Mouse (Mus musculus) liver, embryonic 16.5 days (tissue): ENCODE results near the gene Nprl3. TPM values are rescaled to one million over a fixed set of nuclear protein-coding genes. Genes with fewer than 3 reads are reported as not detected.
A peak's percentile ranks its signal among the peaks of the same experiment; 100 is the strongest.

Experiments used
- ATAC-seq: fragments of 200-750 bp; cut with Nextera tagmentation; 2 replicates; pipeline ENCODE4 v1.8.0; 2017; ENCODE audit warnings: low read depth, mild to moderate bottlenecking, moderate number of reproducible peaks, moderate library complexity
- H3K27ac ChIP-seq: fragments of 300-500 bp; sonication (generic); 2 replicates; pipeline ENCODE4 v1.5.1; 2014; ENCODE audit warnings: mild to moderate bottlenecking, low read length
- H3K27me3 ChIP-seq: fragments of 300-500 bp; sonication (generic); 2 replicates; pipeline ENCODE4 v1.6.1; 2014; ENCODE audit warnings: low read depth, low read length, mixed read lengths; ENCODE audit not compliant: control insufficient read depth, insufficient read depth
- H3K36me3 ChIP-seq: fragments of 300-500 bp; sonication (generic); 2 replicates; pipeline ENCODE4 v1.6.1; 2014; ENCODE audit warnings: mild to moderate bottlenecking; ENCODE audit not compliant: control insufficient read depth, insufficient read depth
- H3K4me1 ChIP-seq: fragments of 300-500 bp; sonication (generic); 2 replicates; pipeline ENCODE4 v1.6.1; 2014; ENCODE audit warnings: low read depth, low read length, mixed read lengths; ENCODE audit not compliant: control insufficient read depth
- H3K4me2 ChIP-seq: fragments of 300-500 bp; sonication (generic); 2 replicates; pipeline ENCODE4 v1.6.1; 2014; ENCODE audit warnings: low read depth, low read length, mixed read lengths
- H3K4me3 ChIP-seq: fragments of 300-500 bp; sonication (generic); 2 replicates; pipeline ENCODE4 v1.5.1; 2014; ENCODE audit warnings: low read depth, mild to moderate bottlenecking, low read length
- H3K9ac ChIP-seq: fragments of 300-500 bp; sonication (generic); 2 replicates; pipeline ENCODE4 v1.6.1; 2014; ENCODE audit warnings: low read depth, low read length
- H3K9me3 ChIP-seq: fragments of 300-500 bp; sonication (generic); replicated peaks from 2 replicates; pipeline ENCODE4 v1.6.1; 2016; ENCODE audit warnings: low read length; ENCODE audit not compliant: control insufficient read depth
- WGBS: fragments of 180-500 bp; shearing (Covaris S2); extraction: QIAGEN DNeasy Blood & Tissue Kit; methylation state at CpG from one replicate; pipeline ENCODE4 v1.1.7; 2014; ENCODE audit not compliant: insufficient replicate concordance; 5-methylcytosine and 5-hydroxymethylcytosine counted together
- polyA plus RNA-seq: library from polyadenylated mRNA; unstranded; fragments of >200 nt; fragmentation: Nextera tagmentation; extraction: Ambion mirVana; gene quantifications from 2 replicates; pipeline ENCODE4 v1.2.1, GENCODE M21; 2015

Gene Nprl3
- polyA plus RNA-seq, 1 experiment from 2014 or later, result 30.8 TPM

- no peaks in the 10 kb centered on the region for H3K9me3 ChIP-seq
- H3K27ac ChIP-seq, result peak overlapping the region; percentile 51; the same call in 1 of the 2 replicates
- peaks cover 34% of the 10 kb centered on the region for H3K4me1 ChIP-seq
- peak overlapping the region; percentile 63 for H3K4me3 ChIP-seq
- peak; percentile 31; the same call in 1 of the 2 replicates for ATAC-seq
- no peaks in the 10 kb centered on the region for H3K36me3 ChIP-seq
- 1% methylated on average over 46 of the region's 46 CpGs for WGBS
- H3K4me2 ChIP-seq, result peak overlapping the region; percentile 67
- peaks cover 76% of the 10 kb centered on the region for H3K27me3 ChIP-seq
- H3K9ac ChIP-seq, result peak overlapping the region; percentile 63
These were observed 46.1 kb downstream of the Nprl3 start for GRCm38 (mm10) chr11:32221225-32221950.

GRCm38 (mm10) chr11:32220607-32221224, 46.8 kb downstream of the Nprl3 start:
- no peak overlapping the region; the same call in 1 of the 2 replicates for H3K9ac ChIP-seq
- peak overlapping the region; percentile 67 for H3K4me2 ChIP-seq
- 42% methylated on average over 10 of the region's 10 CpGs for WGBS
- H3K36me3 ChIP-seq, result no peaks in the 10 kb centered on the region
- H3K4me1 ChIP-seq, result peaks cover 29% of the 10 kb centered on the region
- no peak overlapping the region for H3K27ac ChIP-seq
- no peak for ATAC-seq
- H3K27me3 ChIP-seq, result peaks cover 75% of the 10 kb centered on the region
- peak overlapping the region; percentile 63 for H3K4me3 ChIP-seq
- H3K9me3 ChIP-seq, result no peaks in the 10 kb centered on the region

- H3K36me3 ChIP-seq, result no peaks in the 10 kb centered on the region
- no peak overlapping the region for H3K9ac ChIP-seq
- H3K9me3 ChIP-seq, result no peaks in the 10 kb centered on the region
- no peak for ATAC-seq
- no peak overlapping the region for H3K4me3 ChIP-seq
- peaks cover 62% of the 10 kb centered on the region for H3K27me3 ChIP-seq
- WGBS, result 75% methylated on average over 10 of the region's 10 CpGs
- H3K4me2 ChIP-seq, result no peak overlapping the region
- peaks cover 16% of the 10 kb centered on the region for H3K4me1 ChIP-seq
- no peak overlapping the region for H3K27ac ChIP-seq
These were observed 48.2 kb downstream of the Nprl3 start for GRCm38 (mm10) chr11:32219287-32219686.

- H3K9me3 ChIP-seq, result no peaks in the 10 kb centered on the region
- no peak overlapping the region for H3K27ac ChIP-seq
- H3K36me3 ChIP-seq, result no peaks in the 10 kb centered on the region
- peaks cover 16% of the 10 kb centered on the region for H3K4me1 ChIP-seq
- H3K27me3 ChIP-seq, result peaks cover 55% of the 10 kb centered on the region
- ATAC-seq, result no peak
- H3K9ac ChIP-seq, result no peak overlapping the region; the same call in 1 of the 2 replicates
- 59% methylated on average over 6 of the region's 6 CpGs for WGBS
- no peak overlapping the region for H3K4me3 ChIP-seq
- no peak overlapping the region for H3K4me2 ChIP-seq
These were observed 48.9 kb downstream of the Nprl3 start for GRCm38 (mm10) chr11:32218501-32219050.

- Histone ChIP-seq H3K9ac (peak overlapping the region; percentile 35), H3K27ac (peak overlapping the region; percentile 35; the same call in 1 of the 2 replicates), H3K27me3 (peaks cover 37% of the 10 kb centered on the region), H3K9me3 (no peaks in the 10 kb centered on the region), H3K4me3 (no peak overlapping the region), H3K4me2 (peak overlapping the region; percentile 4; the same call in 1 of the 2 replicates), H3K36me3 (no peaks in the 10 kb centered on the region), H3K4me1 (peaks cover 12% of the 10 kb centered on the region)
- ATAC-seq, result peak; percentile 57
- 22% methylated on average over 8 of the region's 8 CpGs for WGBS
These were observed 50.7 kb downstream of the Nprl3 start for GRCm38 (mm10) chr11:32216851-32217250.

- Histone ChIP-seq H3K4me1 (peaks cover 8% of the 10 kb centered on the region), H3K36me3 (no peaks in the 10 kb centered on the region; the same call in 1 of the 2 replicates), H3K9me3 (no peaks in the 10 kb centered on the region), H3K27ac (no peak overlapping the region), H3K4me3 (no peak overlapping the region), H3K27me3 (peaks cover 25% of the 10 kb centered on the region), H3K9ac (no peak overlapping the region), H3K4me2 (no peak overlapping the region)
- WGBS, result 75% methylated on average over 18 of the region's 18 CpGs
- ATAC-seq, result no peak
These were observed 51.9 kb downstream of the Nprl3 start for GRCm38 (mm10) chr11:32215372-32216162.

GRCm38 (mm10) chr11:32210623-32211022, 56.9 kb downstream of the Nprl3 start:
- Histone ChIP-seq H3K27ac (no peak overlapping the region), H3K9ac (no peak overlapping the region), H3K9me3 (no peaks in the 10 kb centered on the region), H3K36me3 (peaks cover 17% of the 10 kb centered on the region), H3K4me1 (peaks cover 9% of the 10 kb centered on the region), H3K4me3 (no peak overlapping the region), H3K4me2 (no peak overlapping the region), H3K27me3 (no peaks in the 10 kb centered on the region)
- 79% methylated on average over 9 of the region's 9 CpGs for whole genome bisulfite sequencing
- no peak for ATAC-seq

- peak; percentile 100 for ATAC-seq
- peaks cover 19% of the 10 kb centered on the region for H3K4me1 ChIP-seq
- no peaks in the 10 kb centered on the region for H3K27me3 ChIP-seq
- H3K9me3 ChIP-seq, result no peaks in the 10 kb centered on the region
- peak within 1 kb of the TSS; percentile 84 for H3K9ac ChIP-seq
- under 1% methylated on average over 52 of the region's 52 CpGs for WGBS
- H3K27ac ChIP-seq, result peak within 1 kb of the TSS; percentile 81
- H3K36me3 ChIP-seq, result peaks cover 17% of the 10 kb centered on the region
- peak within 1 kb of the TSS; percentile 87 for H3K4me2 ChIP-seq
- H3K4me3 ChIP-seq, result peak within 1 kb of the TSS; percentile 79
These were observed 62.2 kb downstream of the Nprl3 start, which contains the start of gene Snrnp25 for GRCm38 (mm10) chr11:32205058-32205873. Gene Snrnp25 (plus strand): TSS chr11:32205415.
